Mouse (Mus musculus) spleen, adult 2 months (tissue): ENCODE measurements around the gene Tma16. TPM values are rescaled to one million over a fixed set of nuclear protein-coding genes. Genes with fewer than 3 reads are reported as not detected.

Source experiments
- DNase-seq, 2 experiments: peaks; one replicate each; pipeline versions ENCODE4 v3.0.0 to v3.0.0-alpha.2; 2012 to 2021; ENCODE audit warnings: low spot score in 2 of 2, low read depth in 1 of 2
- H3K27ac ChIP-seq: fragments of 200-500 bp; 2 replicates; pipeline ENCODE4 v1.5.1; 2012; ENCODE audit warnings: low read length, inconsistent platforms; ENCODE audit not compliant: insufficient read depth
- H3K27me3 ChIP-seq: fragments of 200-500 bp; 2 replicates; pipeline ENCODE4 v1.6.1; 2012; ENCODE audit warnings: mild to moderate bottlenecking, moderate library complexity, low read length, inconsistent platforms; ENCODE audit not compliant: control insufficient read depth, insufficient read depth
- H3K36me3 ChIP-seq: fragments of 200-500 bp; 2 replicates; pipeline ENCODE4 v1.6.1; 2012; ENCODE audit warnings: mild to moderate bottlenecking, low read length, inconsistent platforms; ENCODE audit not compliant: control insufficient read depth, insufficient read depth
- H3K4me1 ChIP-seq: fragments of 200-500 bp; 2 replicates; pipeline ENCODE4 v1.6.1; 2011; ENCODE audit warnings: inconsistent platforms; ENCODE audit not compliant: control insufficient read depth, insufficient read depth, insufficient read length
- H3K4me3 ChIP-seq: fragments of 200-500 bp; 2 replicates; pipeline ENCODE4 v1.5.1; 2011; ENCODE audit warnings: mild to moderate bottlenecking, inconsistent platforms; ENCODE audit not compliant: insufficient read depth, insufficient read length; ENCODE audit errors: extremely low read depth
- CTCF ChIP-seq: fragments of 200-500 bp; IDR thresholded peaks from 2 replicates; pipeline ENCODE4 v1.5.1; 2011; ENCODE audit warnings: mild to moderate bottlenecking, inconsistent platforms; ENCODE audit not compliant: insufficient read depth, insufficient read length, insufficient replicate concordance; ENCODE audit errors: extremely low read depth
- POLR2A ChIP-seq: fragments of 200-500 bp; IDR thresholded peaks from 2 replicates; pipeline ENCODE4 v1.6.1; 2011; ENCODE audit warnings: low read depth, low read length, inconsistent platforms
- WGBS: fragments of 180-500 bp; shearing (Covaris S2); methylation state at CpG from one replicate; pipeline ENCODE4 v1.1.7; 2018; 5-methylcytosine and 5-hydroxymethylcytosine counted together
- polyA plus RNA-seq: library from polyadenylated mRNA; depleted of rRNA; stranded (reverse); fragments of >200 nt; gene quantifications from 2 replicates; pipeline ENCODE4 v1.2.3, GENCODE M21; 2012

The Tma16 gene
- polyA plus RNA-seq, 1 experiment, result 1.3 TPM

GRCm38 (mm10) chr8:66445351-66445750 is 41.0 kb downstream of the Tma16 start:
- WGBS, result 64% methylated on average over 3 of the region's 3 CpGs
- no peak for DNase-seq
- peaks cover 16% of the 10 kb centered on the region; the same call in 1 of the 2 replicates for H3K36me3 ChIP-seq
- H3K4me1 ChIP-seq, result peaks cover 2% of the 10 kb centered on the region; the same call in 1 of the 2 replicates
- no peak overlapping the region for H3K27ac ChIP-seq
- TF ChIP-seq POLR2A, result no peak
- no peak for TF ChIP-seq CTCF
- no peaks in the 10 kb centered on the region for H3K27me3 ChIP-seq
- H3K4me3 ChIP-seq, result no peak overlapping the region

GRCm38 (mm10) chr8:66444141-66444540 is 42.2 kb downstream of the Tma16 start:
- TF ChIP-seq POLR2A (no peak), CTCF (no peak)
- Histone ChIP-seq H3K27me3 (no peaks in the 10 kb centered on the region), H3K4me1 (peaks cover 2% of the 10 kb centered on the region; the same call in 1 of the 2 replicates), H3K27ac (no peak overlapping the region), H3K4me3 (no peak overlapping the region), H3K36me3 (peaks cover 14% of the 10 kb centered on the region; the same call in 1 of the 2 replicates)
- peak in 1 of 2 experiments; percentile 18 for DNase-seq
- 47% methylated on average over 5 of the region's 5 CpGs for WGBS

GRCm38 (mm10) chr8:66442778-66443177 is 43.6 kb downstream of the Tma16 start:
- no peak for TF ChIP-seq POLR2A
- no peak for TF ChIP-seq CTCF
- peaks cover 12% of the 10 kb centered on the region; the same call in 1 of the 2 replicates for H3K36me3 ChIP-seq
- no peak overlapping the region for H3K27ac ChIP-seq
- DNase-seq, result peak in 1 of 2 experiments; percentile 21
- H3K27me3 ChIP-seq, result no peaks in the 10 kb centered on the region
- H3K4me3 ChIP-seq, result no peak overlapping the region
- 39% methylated on average over 1 of the region's 1 CpGs for WGBS
- peaks cover 8% of the 10 kb centered on the region; the same call in 1 of the 2 replicates for H3K4me1 ChIP-seq

- no peak overlapping the region for H3K27ac ChIP-seq
- no peak for TF ChIP-seq POLR2A
- no peak for TF ChIP-seq CTCF
- 10% methylated on average over 1 of the region's 1 CpGs for WGBS
- DNase-seq, result no peak
- H3K36me3 ChIP-seq, result peaks cover 9% of the 10 kb centered on the region
- no peak overlapping the region for H3K4me3 ChIP-seq
- H3K4me1 ChIP-seq, result peaks cover 15% of the 10 kb centered on the region
- no peaks in the 10 kb centered on the region for H3K27me3 ChIP-seq
These were observed 45.2 kb downstream of the Tma16 start for GRCm38 (mm10) chr8:66441123-66441522.

- no peak overlapping the region for H3K4me3 ChIP-seq
- TF ChIP-seq CTCF (no peak), POLR2A (no peak)
- 71% methylated on average over 4 of the region's 4 CpGs for WGBS
These were observed 47.9 kb downstream of the Tma16 start for GRCm38 (mm10) chr8:66438468-66438867.

GRCm38 (mm10) chr8:66437929-66438328 is 48.4 kb downstream of the Tma16 start:
- H3K27me3 ChIP-seq, result no peaks in the 10 kb centered on the region
- no peak for DNase-seq
- H3K4me1 ChIP-seq, result peaks cover 14% of the 10 kb centered on the region
- TF ChIP-seq CTCF, result no peak
- no peak for TF ChIP-seq POLR2A
- WGBS, result 1% methylated on average over 3 of the region's 3 CpGs
- peak overlapping the region; percentile 48 for H3K27ac ChIP-seq
- peaks cover 13% of the 10 kb centered on the region for H3K36me3 ChIP-seq
- no peak overlapping the region for H3K4me3 ChIP-seq

More at GRCm38 (mm10) chr8:66438468-66438867, 47.9 kb downstream of the Tma16 start:
- peaks cover 12% of the 10 kb centered on the region for H3K36me3 ChIP-seq
- no peaks in the 10 kb centered on the region for H3K27me3 ChIP-seq
- DNase-seq, result no peak
- H3K27ac ChIP-seq, result peak overlapping the region; percentile 48; the same call in 1 of the 2 replicates
- peaks cover 14% of the 10 kb centered on the region for H3K4me1 ChIP-seq

GRCm38 (mm10) chr8:66436804-66437203 is 49.5 kb downstream of the Tma16 start:
- peaks cover 10% of the 10 kb centered on the region for H3K36me3 ChIP-seq
- no peak for DNase-seq
- H3K27me3 ChIP-seq, result no peaks in the 10 kb centered on the region
- H3K27ac ChIP-seq, result peak overlapping the region; percentile 52
- H3K4me1 ChIP-seq, result peaks cover 14% of the 10 kb centered on the region
- WGBS, result 83% methylated on average over 1 of the region's 1 CpGs
- no peak for TF ChIP-seq POLR2A
- H3K4me3 ChIP-seq, result no peak overlapping the region
